Mouse (Mus musculus) heart, embryonic 11.5 days (tissue): Measurements from ENCODE around the gene Nup160. TPM values are rescaled to one million over a fixed set of nuclear protein-coding genes. Genes with fewer than 3 reads are reported as not detected.

Source experiments
- ATAC-seq: fragments of 200-750 bp; cut with Nextera tagmentation; replicated peaks from 2 replicates; pipeline ENCODE4 v1.8.0; 2017; ENCODE audit warnings: moderate library complexity; ENCODE audit not compliant: insufficient number of reproducible peaks, low FRiP score, low TSS enrichment
- H3K27ac ChIP-seq: fragments of 300-500 bp; sonication (generic); 2 replicates; pipeline ENCODE4 v1.5.1; 2014; ENCODE audit warnings: mild to moderate bottlenecking, low read depth, low read length
- H3K27me3 ChIP-seq: fragments of 300-500 bp; sonication (generic); 2 replicates; pipeline ENCODE4 v1.6.1; 2014; ENCODE audit warnings: mild to moderate bottlenecking, low read length, mixed read lengths; ENCODE audit not compliant: control insufficient read depth, insufficient read depth
- H3K36me3 ChIP-seq: fragments of 300-500 bp; sonication (generic); 2 replicates; pipeline ENCODE4 v1.6.1; 2014; ENCODE audit warnings: mild to moderate bottlenecking, low read length, moderate library complexity, mixed read lengths; ENCODE audit not compliant: control insufficient read depth, insufficient read depth
- H3K4me1 ChIP-seq: fragments of 300-500 bp; sonication (generic); 2 replicates; pipeline ENCODE4 v1.6.1; 2014; ENCODE audit warnings: low read length; ENCODE audit not compliant: control insufficient read depth, insufficient read depth
- H3K4me2 ChIP-seq: fragments of 300-500 bp; sonication (generic); 2 replicates; pipeline ENCODE4 v1.6.1; 2014; ENCODE audit warnings: mild to moderate bottlenecking, moderate library complexity
- H3K4me3 ChIP-seq: fragments of 300-500 bp; sonication (generic); 2 replicates; pipeline ENCODE4 v1.5.1; 2014; ENCODE audit warnings: low read depth, low read length
- H3K9ac ChIP-seq: fragments of 300-500 bp; sonication (generic); 2 replicates; pipeline ENCODE4 v1.6.1; 2014; ENCODE audit warnings: mild to moderate bottlenecking, low read depth, low read length, moderate library complexity
- H3K9me3 ChIP-seq: fragments of 300-500 bp; sonication (generic); replicated peaks from 2 replicates; pipeline ENCODE4 v1.6.1; 2016; ENCODE audit warnings: low read length; ENCODE audit not compliant: control insufficient read depth
- WGBS: fragments of 180-500 bp; shearing (Covaris S2); extraction: QIAGEN DNeasy Blood & Tissue Kit; methylation state at CpG from one replicate; pipeline ENCODE4 v1.1.7; 2014; ENCODE audit not compliant: insufficient replicate concordance; 5-methylcytosine and 5-hydroxymethylcytosine counted together
- polyA plus RNA-seq: library from polyadenylated mRNA; unstranded; fragments of >200 nt; fragmentation: Nextera tagmentation; extraction: Ambion mirVana; gene quantifications from 2 replicates; pipeline ENCODE4 v1.2.1, GENCODE M21; 2014

Gene Nup160
- polyA plus RNA-seq, 1 experiment from 2014 or later: 36.4 TPM

DNA sequence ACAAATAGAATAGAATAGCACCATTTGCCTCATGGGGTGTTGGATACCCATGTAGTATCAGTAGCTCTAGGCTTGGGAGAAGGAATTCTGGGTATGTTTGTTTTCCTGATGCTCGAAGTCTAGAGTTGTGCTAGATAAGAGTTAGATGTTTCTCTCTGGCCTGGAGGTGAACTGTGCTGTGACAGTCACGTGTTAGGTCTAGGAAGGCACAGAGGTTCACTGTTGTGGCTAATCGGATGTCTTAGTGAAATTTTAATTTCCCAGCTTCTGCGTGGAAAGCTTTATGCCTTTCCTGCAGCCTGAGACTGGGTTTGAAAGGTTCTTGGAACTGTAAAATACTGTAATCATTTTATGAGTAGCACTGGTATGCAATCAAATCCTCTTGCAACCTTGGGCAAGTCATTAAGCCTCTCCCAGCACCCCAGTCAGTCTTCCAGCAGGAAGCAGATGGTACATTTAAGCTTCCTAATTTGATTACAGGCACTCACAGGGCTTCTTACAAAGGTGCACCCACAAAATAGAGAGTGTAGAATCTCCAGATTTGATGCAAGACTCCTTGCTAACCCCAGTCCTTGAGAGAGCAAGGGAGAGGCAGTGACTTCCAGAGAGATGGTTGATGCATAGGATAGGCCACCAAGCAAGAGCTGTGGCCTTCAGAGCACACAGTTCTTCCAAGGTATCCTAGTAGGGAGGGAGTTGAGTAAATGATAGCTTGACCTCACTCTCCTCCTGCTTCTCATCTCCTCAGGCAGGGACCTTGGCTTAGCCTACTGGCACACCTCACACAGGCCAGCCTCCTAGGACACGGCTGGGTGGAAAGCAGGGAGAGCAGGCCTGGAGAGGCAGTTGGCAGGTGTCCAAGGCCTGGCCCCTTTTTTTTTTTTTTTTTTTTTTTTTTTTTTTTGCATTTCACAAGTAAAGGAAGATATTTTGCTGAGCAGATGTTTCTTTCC lies 37.0 kb upstream of the Nup160 start:
- peak; percentile 46; the same call in 1 of the 2 replicates for ATAC-seq
- Histone ChIP-seq H3K9me3 (no peaks in the 10 kb centered on the region), H3K4me3 (no peak overlapping the region), H3K4me1 (peaks cover 21% of the 10 kb centered on the region; the same call in 1 of the 2 replicates), H3K9ac (no peak overlapping the region), H3K27ac (peak overlapping the region; percentile 7; the same call in 1 of the 2 replicates), H3K4me2 (no peak overlapping the region), H3K27me3 (no peaks in the 10 kb centered on the region), H3K36me3 (no peaks in the 10 kb centered on the region)
- 46% methylated on average over 5 of the region's 5 CpGs for WGBS

DNA sequence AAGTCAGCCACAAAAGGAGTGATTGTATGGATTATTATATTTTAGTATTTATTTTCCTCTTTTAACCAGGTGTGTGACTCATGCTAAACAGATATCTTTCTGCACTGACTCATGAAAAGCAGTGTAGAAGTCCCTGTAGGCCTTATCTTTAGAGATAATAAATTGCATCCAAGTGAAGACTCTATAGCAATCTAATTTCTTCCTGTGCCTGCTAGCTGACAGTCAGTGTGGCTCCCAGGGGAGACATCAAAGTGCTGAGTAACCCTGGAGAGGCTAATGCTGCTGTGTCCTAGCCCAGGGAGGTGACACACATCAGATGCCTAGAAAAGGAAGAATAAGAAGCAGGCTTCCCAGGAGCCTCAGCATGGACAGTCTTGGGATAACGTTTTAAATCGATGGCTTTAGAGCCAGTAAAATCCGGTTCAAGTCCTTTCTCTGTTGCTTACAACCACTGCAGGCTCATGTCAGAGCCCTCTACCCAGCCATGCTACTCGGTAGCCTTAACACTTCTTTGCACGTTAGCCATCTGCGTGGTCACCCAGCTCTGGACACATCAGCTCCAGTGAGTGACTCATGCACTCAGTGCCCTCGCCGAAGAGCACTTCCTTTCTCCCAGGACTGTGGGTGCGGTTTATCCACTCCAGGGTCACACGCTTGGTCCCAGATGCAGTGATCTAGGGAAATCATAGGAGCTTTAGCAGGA lies 35.9 kb upstream of the Nup160 start:
- H3K27ac ChIP-seq: no peak overlapping the region
- ATAC-seq: no peak
- WGBS: 56% methylated on average over 10 of the region's 10 CpGs
- H3K4me2 ChIP-seq: no peak overlapping the region
- H3K27me3 ChIP-seq: no peaks in the 10 kb centered on the region
- H3K4me3 ChIP-seq: no peak overlapping the region
- no peaks in the 10 kb centered on the region for H3K36me3 ChIP-seq
- H3K9ac ChIP-seq: no peak overlapping the region
- H3K9me3 ChIP-seq: no peaks in the 10 kb centered on the region
- peaks cover 21% of the 10 kb centered on the region; the same call in 1 of the 2 replicates for H3K4me1 ChIP-seq

DNA sequence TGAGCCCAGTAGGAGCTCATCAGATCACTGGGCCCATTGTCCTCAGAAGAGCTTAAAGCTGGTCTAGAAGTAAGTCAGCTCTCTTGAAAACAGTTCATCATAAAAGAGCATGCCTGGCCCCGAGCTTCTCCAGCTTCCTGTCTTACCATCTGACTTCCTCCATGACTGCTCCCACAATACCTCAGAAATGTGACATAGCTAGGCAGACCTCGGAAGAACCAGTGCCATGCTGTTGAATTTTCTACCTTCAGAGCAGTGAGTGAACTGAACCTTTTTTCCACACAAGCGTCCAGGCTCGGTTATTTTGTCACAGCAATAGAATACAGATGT lies 35.3 kb upstream of the Nup160 start:
- no peaks in the 10 kb centered on the region for H3K9me3 ChIP-seq
- WGBS: 82% methylated on average over 4 of the region's 4 CpGs
- H3K27me3 ChIP-seq: no peaks in the 10 kb centered on the region
- H3K27ac ChIP-seq: no peak overlapping the region
- H3K36me3 ChIP-seq: no peaks in the 10 kb centered on the region
- peaks cover 21% of the 10 kb centered on the region; the same call in 1 of the 2 replicates for H3K4me1 ChIP-seq
- no peak overlapping the region for H3K4me2 ChIP-seq
- no peak overlapping the region for H3K4me3 ChIP-seq
- no peak overlapping the region for H3K9ac ChIP-seq
- ATAC-seq: no peak

DNA sequence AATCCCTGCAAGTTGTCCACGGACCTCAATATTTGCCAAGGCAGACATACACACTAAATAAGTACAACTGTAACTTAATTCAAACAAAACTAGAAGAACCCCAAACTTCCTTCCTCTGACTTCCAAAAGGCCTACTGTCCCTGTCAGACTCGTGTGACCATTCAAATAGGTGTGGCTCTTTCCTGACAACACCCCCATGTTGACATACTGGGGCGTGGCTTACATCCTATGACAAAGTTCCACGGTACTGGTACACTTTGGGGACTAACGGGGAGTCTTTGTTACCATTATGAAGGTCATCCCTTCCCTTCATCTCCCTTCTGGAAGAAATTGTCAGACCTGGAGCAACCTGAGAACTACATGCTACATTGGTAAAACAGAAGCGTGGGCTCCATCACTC lies 29.9 kb upstream of the Nup160 start:
- Histone ChIP-seq H3K27ac (no peak overlapping the region), H3K9me3 (no peaks in the 10 kb centered on the region), H3K9ac (no peak overlapping the region), H3K4me1 (no peaks in the 10 kb centered on the region), H3K4me3 (no peak overlapping the region), H3K36me3 (no peaks in the 10 kb centered on the region), H3K4me2 (no peak overlapping the region), H3K27me3 (no peaks in the 10 kb centered on the region)
- 69% methylated on average over 6 of the region's 6 CpGs for WGBS
- ATAC-seq: no peak

- 81% methylated on average over 3 of the region's 3 CpGs for WGBS
- H3K27ac ChIP-seq: no peak overlapping the region
- H3K9ac ChIP-seq: no peak overlapping the region
- no peaks in the 10 kb centered on the region for H3K9me3 ChIP-seq
- ATAC-seq: no peak
- H3K4me2 ChIP-seq: no peak overlapping the region
- no peaks in the 10 kb centered on the region for H3K36me3 ChIP-seq
- no peaks in the 10 kb centered on the region for H3K27me3 ChIP-seq
- no peak overlapping the region for H3K4me3 ChIP-seq
- H3K4me1 ChIP-seq: no peaks in the 10 kb centered on the region
Measured at GRCm38 (mm10) chr2:90649405-90649804, 27.6 kb upstream of the Nup160 start.

DNA sequence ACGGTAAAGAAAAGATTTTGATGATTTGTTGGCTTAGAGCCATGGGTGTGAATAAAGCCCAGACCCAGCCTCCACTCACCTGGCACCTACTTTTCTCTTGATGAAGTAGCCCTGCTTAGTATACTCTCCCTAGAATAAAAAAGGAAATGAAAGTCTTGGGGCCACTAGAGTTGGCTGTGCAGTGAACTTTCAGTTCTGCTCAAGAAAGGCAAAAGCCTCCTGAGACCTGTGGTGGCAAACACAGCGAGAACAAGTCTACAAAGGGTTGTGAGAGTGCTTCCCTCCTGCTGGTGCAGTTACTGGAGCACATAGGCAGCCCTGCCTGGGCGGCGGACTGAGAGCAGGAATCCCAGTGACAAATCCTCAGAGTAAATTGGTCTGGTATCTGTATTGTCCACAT lies 27.1 kb upstream of the Nup160 start:
- no peak for ATAC-seq
- H3K4me3 ChIP-seq: no peak overlapping the region
- H3K4me2 ChIP-seq: no peak overlapping the region
- H3K4me1 ChIP-seq: no peaks in the 10 kb centered on the region
- no peaks in the 10 kb centered on the region for H3K36me3 ChIP-seq
- no peaks in the 10 kb centered on the region for H3K27me3 ChIP-seq
- WGBS: 58% methylated on average over 4 of the region's 4 CpGs
- H3K9me3 ChIP-seq: no peaks in the 10 kb centered on the region
- no peak overlapping the region for H3K9ac ChIP-seq
- H3K27ac ChIP-seq: no peak overlapping the region

DNA sequence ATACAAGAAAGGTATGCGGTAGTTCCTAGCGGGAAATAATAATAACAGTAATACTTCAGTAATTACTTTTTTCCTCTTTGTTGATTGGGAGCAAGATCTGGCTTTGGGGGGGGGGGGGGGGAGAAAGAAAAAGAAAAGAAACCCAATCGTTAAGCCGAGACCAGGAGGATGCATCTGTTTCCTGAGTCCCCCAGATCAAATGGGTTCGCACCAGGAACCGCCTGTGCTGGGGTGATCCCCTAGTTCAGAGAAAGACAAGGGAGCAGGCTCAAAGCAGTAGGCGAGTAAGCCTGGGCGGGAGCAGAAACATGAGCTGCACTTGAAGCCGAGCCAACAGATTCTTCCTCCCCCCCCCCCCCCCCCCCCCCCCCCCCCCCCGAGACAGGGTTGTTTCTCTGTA lies 24.9 kb upstream of the Nup160 start:
- no peaks in the 10 kb centered on the region for H3K4me1 ChIP-seq
- ATAC-seq: no peak
- H3K4me2 ChIP-seq: no peak overlapping the region
- H3K4me3 ChIP-seq: no peak overlapping the region
- WGBS: 54% methylated on average over 9 of the region's 10 CpGs
- no peaks in the 10 kb centered on the region for H3K36me3 ChIP-seq
- no peak overlapping the region for H3K9ac ChIP-seq
- no peaks in the 10 kb centered on the region for H3K27me3 ChIP-seq
- H3K27ac ChIP-seq: no peak overlapping the region
- no peaks in the 10 kb centered on the region for H3K9me3 ChIP-seq

DNA sequence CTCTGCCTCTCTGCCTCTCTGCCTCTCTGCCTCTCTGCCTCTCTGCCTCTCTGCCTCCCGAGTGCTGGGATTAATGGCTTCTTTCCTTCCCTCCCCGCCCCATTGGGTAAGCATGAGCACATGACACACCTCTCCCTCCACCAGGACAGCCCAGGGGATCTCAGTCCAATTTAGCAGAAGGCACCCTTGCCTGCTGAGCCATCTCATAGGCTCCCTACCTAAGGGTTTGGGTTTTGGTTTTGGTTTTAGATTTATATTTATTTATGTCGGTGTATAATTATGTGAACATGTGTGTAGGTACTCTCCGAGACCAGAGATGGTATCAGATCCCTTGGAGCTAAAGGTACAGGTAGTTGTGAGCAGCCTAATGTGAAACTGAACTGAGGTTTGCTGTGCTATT lies 24.0 kb upstream of the Nup160 start:
- 58% methylated on average over 4 of the region's 4 CpGs for WGBS
- H3K27me3 ChIP-seq: no peaks in the 10 kb centered on the region
- H3K4me1 ChIP-seq: no peaks in the 10 kb centered on the region
- H3K4me3 ChIP-seq: no peak overlapping the region
- no peaks in the 10 kb centered on the region for H3K36me3 ChIP-seq
- no peak overlapping the region for H3K27ac ChIP-seq
- no peak overlapping the region for H3K4me2 ChIP-seq
- no peaks in the 10 kb centered on the region for H3K9me3 ChIP-seq
- H3K9ac ChIP-seq: no peak overlapping the region
- no peak for ATAC-seq
